Mouse (Mus musculus) midbrain, postnatal 0 days (tissue): ENCODE results near the gene Nek6. TPM values are rescaled to one million over a fixed set of nuclear protein-coding genes. Genes with fewer than 3 reads are reported as not detected.

Experiments
- ATAC-seq: fragments of 200-750 bp; cut with Nextera tagmentation; 2 replicates; pipeline ENCODE4 v1.8.0; 2017; ENCODE audit warnings: moderate number of reproducible peaks, mild to moderate bottlenecking, moderate TSS enrichment, moderate library complexity; ENCODE audit not compliant: low FRiP score
- DNase-seq: peaks from one replicate; pipeline ENCODE4 v3.0.0-alpha.2; 2015; ENCODE audit warnings: low spot score
- H3K27ac ChIP-seq: fragments of 300-500 bp; sonication (generic); 2 replicates; pipeline ENCODE4 v1.5.1; 2014; ENCODE audit warnings: low read depth, mild to moderate bottlenecking, low read length, mixed read lengths
- H3K27me3 ChIP-seq: fragments of 300-500 bp; sonication (generic); 2 replicates; pipeline ENCODE4 v1.6.1; 2014; ENCODE audit warnings: low read length, control low read depth, mixed read lengths; ENCODE audit not compliant: insufficient read depth
- H3K36me3 ChIP-seq: fragments of 300-500 bp; sonication (generic); 2 replicates; pipeline ENCODE4 v1.6.1; 2014; ENCODE audit warnings: low read length, control low read depth, mixed read lengths; ENCODE audit not compliant: insufficient read depth
- H3K4me1 ChIP-seq: fragments of 300-500 bp; sonication (generic); 2 replicates; pipeline ENCODE4 v1.6.1; 2014; ENCODE audit warnings: mild to moderate bottlenecking, control low read depth, antibody characterized with exemption, low read length, mixed read lengths; ENCODE audit not compliant: insufficient read depth
- H3K4me2 ChIP-seq: fragments of 300-500 bp; sonication (generic); 2 replicates; pipeline ENCODE4 v1.6.1; 2014; ENCODE audit warnings: low read depth, mild to moderate bottlenecking, low read length, mixed read lengths; ENCODE audit not compliant: poor library complexity, severe bottlenecking
- H3K4me3 ChIP-seq: fragments of 300-500 bp; sonication (generic); 2 replicates; pipeline ENCODE4 v1.5.1; 2014; ENCODE audit warnings: low read depth, mild to moderate bottlenecking, low read length, moderate library complexity
- H3K9ac ChIP-seq: fragments of 300-500 bp; sonication (generic); replicated peaks from 2 replicates; pipeline ENCODE4 v1.6.1; 2014; ENCODE audit warnings: mild to moderate bottlenecking, low read length, moderate library complexity, mixed read lengths; ENCODE audit not compliant: poor library complexity, severe bottlenecking
- H3K9me3 ChIP-seq: fragments of 300-500 bp; sonication (generic); 2 replicates; pipeline ENCODE4 v1.6.1; 2016; ENCODE audit warnings: low read length, control low read depth
- CTCF ChIP-seq: IDR thresholded peaks from 2 replicates; pipeline ENCODE4 v1.5.1; 2016; ENCODE audit warnings: antibody characterized with exemption, mild to moderate bottlenecking
- WGBS: fragments of 180-500 bp; shearing (Covaris S2); extraction: QIAGEN DNeasy Blood & Tissue Kit; methylation state at CpG from one replicate; pipeline ENCODE4 v1.1.7; 2014; 5-methylcytosine and 5-hydroxymethylcytosine counted together
- polyA plus RNA-seq: library from polyadenylated mRNA; unstranded; fragments of >200 nt; fragmentation: Nextera tagmentation; extraction: Ambion mirVana; gene quantifications from 2 replicates; pipeline ENCODE4 v1.2.1, GENCODE M21; 2015
- total RNA-seq: library from RNA; depleted of rRNA; stranded (reverse); fragments of >200 nt; gene quantifications from 2 replicates; pipeline ENCODE4 v1.2.3, GENCODE M21; 2014

The Nek6 gene
- total and polyA plus RNA-seq, 2 experiments from 2014 or later: 22.8 to 56.0 TPM

- Histone ChIP-seq H3K27ac (no peak overlapping the region), H3K4me1 (no peaks in the 10 kb centered on the region), H3K27me3 (no peaks in the 10 kb centered on the region), H3K9me3 (no peaks in the 10 kb centered on the region), H3K4me2 (no peak overlapping the region), H3K9ac (no peak overlapping the region), H3K4me3 (no peak overlapping the region), H3K36me3 (no peaks in the 10 kb centered on the region)
- WGBS: 80% methylated on average over 11 of the region's 11 CpGs
- DNase-seq (no peak), ATAC-seq (no peak)
- TF ChIP-seq CTCF: no peak
Measured at GRCm38 (mm10) chr2:38484556-38484955, 26.9 kb upstream of the Nek6 start.

GRCm38 (mm10) chr2:38485409-38485808 lies 26.0 kb upstream of the Nek6 start:
- Histone ChIP-seq H3K4me3 (no peak overlapping the region), H3K4me2 (no peak overlapping the region), H3K27me3 (no peaks in the 10 kb centered on the region), H3K27ac (no peak overlapping the region), H3K36me3 (no peaks in the 10 kb centered on the region), H3K9ac (no peak overlapping the region), H3K9me3 (no peaks in the 10 kb centered on the region), H3K4me1 (no peaks in the 10 kb centered on the region)
- WGBS: 86% methylated on average over 3 of the region's 3 CpGs
- ATAC-seq (no peak), DNase-seq (no peak)
- TF ChIP-seq CTCF: no peak

- no peaks in the 10 kb centered on the region for H3K4me1 ChIP-seq
Measured at GRCm38 (mm10) chr2:38485957-38486931, 25.2 kb upstream of the Nek6 start.

GRCm38 (mm10) chr2:38497594-38497993 lies 13.8 kb upstream of the Nek6 start:
- Histone ChIP-seq H3K36me3 (no peaks in the 10 kb centered on the region), H3K4me3 (no peak overlapping the region), H3K9ac (no peak overlapping the region), H3K27ac (no peak overlapping the region), H3K9me3 (no peaks in the 10 kb centered on the region), H3K4me2 (no peak overlapping the region), H3K4me1 (no peaks in the 10 kb centered on the region), H3K27me3 (no peaks in the 10 kb centered on the region)
- DNase-seq: no peak
- no peak for ATAC-seq
- no peak for TF ChIP-seq CTCF

More at GRCm38 (mm10) chr2:38485957-38486931, 25.2 kb upstream of the Nek6 start:
- ATAC-seq (no peak), DNase-seq (peak; percentile 11)
- no peak overlapping the region for H3K4me3 ChIP-seq
- TF ChIP-seq CTCF: no peak
- no peak overlapping the region for H3K9ac ChIP-seq
- no peaks in the 10 kb centered on the region for H3K27me3 ChIP-seq
- H3K9me3 ChIP-seq: no peaks in the 10 kb centered on the region
- 72% methylated on average over 6 of the region's 6 CpGs for WGBS
- H3K36me3 ChIP-seq: no peaks in the 10 kb centered on the region
- no peak overlapping the region for H3K4me2 ChIP-seq
- no peak overlapping the region for H3K27ac ChIP-seq

- H3K9me3 ChIP-seq: no peaks in the 10 kb centered on the region
- H3K36me3 ChIP-seq: no peaks in the 10 kb centered on the region
- no peak overlapping the region for H3K27ac ChIP-seq
- H3K4me3 ChIP-seq: no peak overlapping the region
- H3K9ac ChIP-seq: no peak overlapping the region
- TF ChIP-seq CTCF: no peak
- no peak for ATAC-seq
- H3K27me3 ChIP-seq: no peaks in the 10 kb centered on the region
- 35% methylated on average over 1 of the region's 1 CpGs for WGBS
- H3K4me2 ChIP-seq: no peak overlapping the region
- no peak for DNase-seq
- H3K4me1 ChIP-seq: no peaks in the 10 kb centered on the region
Measured at GRCm38 (mm10) chr2:38501606-38502005, 9.8 kb upstream of the Nek6 start.

- H3K4me1 ChIP-seq: no peaks in the 10 kb centered on the region
- DNase-seq: no peak
- no peaks in the 10 kb centered on the region for H3K27me3 ChIP-seq
- TF ChIP-seq CTCF: no peak
- WGBS: 77% methylated on average over 6 of the region's 6 CpGs
- H3K36me3 ChIP-seq: no peaks in the 10 kb centered on the region
- no peak overlapping the region for H3K9ac ChIP-seq
- no peak overlapping the region for H3K27ac ChIP-seq
- no peak for ATAC-seq
- no peak overlapping the region for H3K4me3 ChIP-seq
- no peak overlapping the region for H3K4me2 ChIP-seq
- H3K9me3 ChIP-seq: no peaks in the 10 kb centered on the region
Measured at GRCm38 (mm10) chr2:38502123-38502522, 9.3 kb upstream of the Nek6 start.
